Mouse (Mus musculus) limb, embryonic 15.5 days (tissue): ENCODE results near the gene Gm20388. TPM values are rescaled to one million over a fixed set of nuclear protein-coding genes. Genes with fewer than 3 reads are reported as not detected.
A peak's percentile ranks its signal among the peaks of the same experiment; 100 is the strongest.

Experiments used
- ATAC-seq: fragments of 200-750 bp; cut with Nextera tagmentation; 2 replicates; pipeline ENCODE4 v1.8.0; 2017; ENCODE audit warnings: low read depth, moderate TSS enrichment; ENCODE audit not compliant: insufficient number of reproducible peaks, low FRiP score, low TSS enrichment
- H3K27ac ChIP-seq: fragments of 300-500 bp; sonication (generic); 2 replicates; pipeline ENCODE4 v1.5.1; 2015; ENCODE audit warnings: moderate library complexity, mild to moderate bottlenecking, inconsistent platforms
- H3K27me3 ChIP-seq: fragments of 300-500 bp; sonication (generic); 2 replicates; pipeline ENCODE4 v1.6.1; 2015; ENCODE audit warnings: inconsistent platforms
- H3K36me3 ChIP-seq: fragments of 300-500 bp; sonication (generic); 2 replicates; pipeline ENCODE4 v1.6.1; 2015; ENCODE audit warnings: inconsistent platforms
- H3K4me1 ChIP-seq: fragments of 300-500 bp; sonication (generic); 2 replicates; pipeline ENCODE4 v1.6.1; 2015; ENCODE audit warnings: inconsistent platforms
- H3K4me2 ChIP-seq: fragments of 300-500 bp; sonication (generic); 2 replicates; pipeline ENCODE4 v1.6.1; 2015; ENCODE audit warnings: mild to moderate bottlenecking, inconsistent platforms
- H3K4me3 ChIP-seq: fragments of 300-500 bp; sonication (generic); 2 replicates; pipeline ENCODE4 v1.5.1; 2015; ENCODE audit warnings: mild to moderate bottlenecking, inconsistent platforms
- H3K9ac ChIP-seq: fragments of 300-500 bp; sonication (generic); 2 replicates; pipeline ENCODE4 v1.6.1; 2015; ENCODE audit warnings: inconsistent platforms
- H3K9me3 ChIP-seq: fragments of 300-500 bp; sonication (generic); 2 replicates; pipeline ENCODE4 v1.6.1; 2016; ENCODE audit warnings: inconsistent platforms
- WGBS: fragments of 180-500 bp; shearing (Covaris S2); methylation state at CpG from one replicate; pipeline ENCODE4 v1.1.7; 2015; 5-methylcytosine and 5-hydroxymethylcytosine counted together
- polyA plus RNA-seq: library from polyadenylated mRNA; unstranded; fragments of >200 nt; fragmentation: Nextera tagmentation; extraction: Ambion mirVana; gene quantifications from 2 replicates; pipeline ENCODE4 v1.2.1, GENCODE M21; 2015

Gm20388 gene
- polyA plus RNA-seq, 1 experiment from 2014 or later = 4.9 TPM

DNA sequence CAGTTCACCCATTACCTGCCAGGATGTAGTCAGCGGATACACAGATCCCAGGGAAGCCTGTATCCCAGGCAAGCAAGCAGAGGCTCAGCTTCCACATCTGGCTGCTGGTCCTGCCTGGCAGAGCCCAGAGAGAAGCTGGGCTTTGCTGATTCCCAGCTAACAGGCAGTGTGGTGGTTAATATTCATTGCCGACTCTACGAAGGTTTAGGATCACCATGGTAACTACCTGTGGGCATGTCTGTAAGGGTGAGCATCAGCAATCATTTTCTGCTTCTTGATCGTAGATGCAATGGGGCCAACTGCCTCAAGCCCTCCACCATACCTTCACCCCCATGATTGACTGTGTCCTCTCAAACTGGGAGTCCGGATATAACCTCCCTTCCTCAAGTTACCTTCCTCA lies 4283.4 kb downstream of the Gm20388 start:
- WGBS = 80% methylated on average over 5 of the region's 5 CpGs
- Histone ChIP-seq H3K9me3 (no peaks in the 10 kb centered on the region), H3K4me3 (no peak overlapping the region), H3K4me1 (peaks cover 28% of the 10 kb centered on the region), H3K36me3 (no peaks in the 10 kb centered on the region), H3K27ac (peak overlapping the region; percentile 63; the same call in 1 of the 2 replicates), H3K27me3 (0 out of 2 replicates have a peak, but pooled peaks cover 3% of the 10 kb centered on the region), H3K9ac (no peak overlapping the region), H3K4me2 (no peak overlapping the region)
- no peak for ATAC-seq

DNA sequence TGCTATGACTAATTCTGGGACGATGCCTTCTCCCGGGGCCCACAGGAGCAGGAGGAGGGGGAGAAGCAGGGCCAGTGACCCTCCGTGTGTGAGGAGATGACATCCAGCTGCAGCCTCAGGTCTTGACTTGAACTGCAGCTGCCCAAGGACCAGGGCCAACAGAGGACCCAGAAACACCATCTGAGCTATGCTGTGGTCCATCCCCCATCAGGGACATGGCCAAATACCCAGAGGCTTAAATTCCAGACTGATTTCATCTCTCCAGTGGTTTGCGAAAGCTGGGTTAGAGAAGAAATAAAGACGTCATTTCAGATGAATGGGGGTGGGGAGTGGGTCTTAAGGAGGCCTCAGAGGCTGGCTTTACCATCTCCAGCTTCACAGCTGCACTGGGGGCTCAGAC lies 4285.6 kb downstream of the Gm20388 start:
- 16% methylated on average over 5 of the region's 5 CpGs for WGBS
- no peak overlapping the region for H3K4me3 ChIP-seq
- H3K36me3 ChIP-seq = no peaks in the 10 kb centered on the region
- no peak overlapping the region for H3K9ac ChIP-seq
- H3K4me1 ChIP-seq = peaks cover 24% of the 10 kb centered on the region
- no peaks in the 10 kb centered on the region for H3K9me3 ChIP-seq
- H3K27ac ChIP-seq = no peak overlapping the region
- 0 out of 2 replicates have a peak, but pooled peaks cover 3% of the 10 kb centered on the region for H3K27me3 ChIP-seq
- H3K4me2 ChIP-seq = no peak overlapping the region
- ATAC-seq = 0 out of 2 replicates have a peak, but pooled peaks have one; percentile 44

DNA sequence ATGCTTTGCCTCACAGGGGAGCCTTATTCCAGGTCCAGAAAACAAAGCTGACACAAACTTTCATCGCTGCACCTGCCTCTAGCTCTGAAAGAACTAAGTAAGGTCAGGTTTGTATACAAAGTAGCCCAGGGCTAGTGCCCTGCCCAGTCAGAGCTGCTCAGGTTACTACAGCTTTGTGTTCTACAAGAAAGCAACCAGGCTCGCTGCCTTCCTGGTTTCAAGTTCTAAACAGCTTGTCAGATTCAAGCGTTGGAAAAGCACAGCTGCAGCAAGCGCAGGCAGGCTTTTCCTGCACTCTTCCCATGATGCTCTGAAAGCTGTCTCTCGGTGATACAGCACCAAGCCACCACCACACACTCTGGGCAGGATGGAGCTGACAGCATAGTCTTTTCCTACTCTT lies 4286.2 kb downstream of the Gm20388 start:
- no peak overlapping the region for H3K9ac ChIP-seq

DNA sequence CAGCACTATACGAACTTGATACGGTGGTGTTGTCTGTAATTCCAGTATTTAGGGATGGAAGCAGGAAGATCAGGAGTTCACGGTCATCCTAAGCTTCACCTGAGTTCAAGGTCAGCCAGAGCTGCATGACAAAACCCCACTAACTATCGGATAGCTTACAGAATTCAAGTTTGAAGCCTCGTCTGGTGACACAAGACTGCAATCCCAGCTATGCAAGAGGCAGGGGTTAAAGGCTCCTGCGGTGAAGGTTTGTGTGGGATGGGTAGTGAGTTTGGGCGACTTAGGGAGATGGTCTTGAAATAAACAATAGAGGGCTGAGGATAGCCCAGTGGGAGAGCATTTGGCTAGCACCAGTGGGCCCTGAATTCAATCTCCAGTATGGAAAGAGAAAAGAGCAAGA lies 4287.6 kb downstream of the Gm20388 start:
- ATAC-seq = no peak

More for the DNA sequence above, 4286.2 kb downstream of the Gm20388 start:
- H3K27me3 ChIP-seq = 0 out of 2 replicates have a peak, but pooled peaks cover 3% of the 10 kb centered on the region
- H3K4me2 ChIP-seq = no peak overlapping the region
- no peaks in the 10 kb centered on the region for H3K36me3 ChIP-seq
- H3K4me3 ChIP-seq = no peak overlapping the region
- H3K27ac ChIP-seq = no peak overlapping the region
- ATAC-seq = no peak
- H3K4me1 ChIP-seq = peaks cover 24% of the 10 kb centered on the region
- 32% methylated on average over 5 of the region's 5 CpGs for WGBS
- H3K9me3 ChIP-seq = no peaks in the 10 kb centered on the region

DNA sequence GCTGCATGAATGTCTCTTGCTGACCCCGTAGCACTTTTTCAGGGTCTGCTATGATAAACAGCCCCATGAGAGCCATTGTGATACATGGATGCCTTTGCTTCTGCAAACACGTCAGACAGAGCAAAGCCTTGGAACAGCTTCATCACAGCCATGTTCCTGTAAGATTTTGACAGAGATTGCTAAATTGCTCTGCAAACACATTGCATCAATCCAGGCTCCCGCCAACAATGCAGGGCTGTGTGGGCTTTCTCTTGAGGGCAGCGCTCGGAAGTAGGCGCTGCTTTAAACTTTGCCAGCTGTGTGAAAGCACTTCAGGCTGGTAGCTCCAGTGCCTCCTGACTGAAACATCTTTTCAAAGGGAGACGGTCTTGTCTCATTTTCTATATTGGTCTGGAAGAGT lies 4289.8 kb downstream of the Gm20388 start:
- Histone ChIP-seq H3K4me2 (no peak overlapping the region), H3K36me3 (no peaks in the 10 kb centered on the region), H3K4me1 (peaks cover 12% of the 10 kb centered on the region), H3K4me3 (no peak overlapping the region), H3K27me3 (0 out of 2 replicates have a peak, but pooled peaks cover 3% of the 10 kb centered on the region), H3K9me3 (no peaks in the 10 kb centered on the region), H3K9ac (no peak overlapping the region), H3K27ac (no peak overlapping the region)
- 54% methylated on average over 7 of the region's 7 CpGs for WGBS
- ATAC-seq = no peak

More for the DNA sequence above, 4287.6 kb downstream of the Gm20388 start:
- Histone ChIP-seq H3K27ac (no peak overlapping the region), H3K4me2 (no peak overlapping the region), H3K36me3 (no peaks in the 10 kb centered on the region), H3K4me3 (no peak overlapping the region), H3K9me3 (no peaks in the 10 kb centered on the region), H3K4me1 (peaks cover 14% of the 10 kb centered on the region), H3K27me3 (0 out of 2 replicates have a peak, but pooled peaks cover 3% of the 10 kb centered on the region), H3K9ac (no peak overlapping the region)
- WGBS = 85% methylated on average over 7 of the region's 7 CpGs

DNA sequence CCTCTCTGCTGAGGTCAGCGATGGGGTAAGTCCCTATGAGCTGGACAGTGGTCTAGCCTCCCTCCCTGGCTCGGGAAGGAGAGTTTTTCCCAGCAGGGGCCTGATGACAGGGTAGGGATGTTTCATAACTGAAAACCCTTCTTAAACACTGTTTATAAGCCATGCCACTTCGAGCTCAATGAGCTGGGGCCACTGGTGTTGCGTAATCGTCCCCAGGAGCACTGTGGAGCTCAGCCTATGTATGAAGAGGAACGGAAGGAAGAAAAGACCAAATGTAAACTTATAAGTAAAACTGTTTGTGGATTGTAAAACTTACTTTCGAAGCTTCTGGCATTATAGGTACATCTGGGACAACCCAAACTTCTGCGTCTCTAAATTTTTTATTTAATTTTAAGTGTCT lies 4291.1 kb downstream of the Gm20388 start:
- H3K27me3 ChIP-seq = 0 out of 2 replicates have a peak, but pooled peaks cover 3% of the 10 kb centered on the region
- H3K27ac ChIP-seq = no peak overlapping the region
- 71% methylated on average over 8 of the region's 8 CpGs for WGBS
- H3K9me3 ChIP-seq = no peaks in the 10 kb centered on the region
- H3K36me3 ChIP-seq = no peaks in the 10 kb centered on the region
- H3K4me3 ChIP-seq = no peak overlapping the region
- H3K4me2 ChIP-seq = no peak overlapping the region
- no peak for ATAC-seq
- H3K4me1 ChIP-seq = peaks cover 3% of the 10 kb centered on the region; the same call in 1 of the 2 replicates
- no peak overlapping the region for H3K9ac ChIP-seq

DNA sequence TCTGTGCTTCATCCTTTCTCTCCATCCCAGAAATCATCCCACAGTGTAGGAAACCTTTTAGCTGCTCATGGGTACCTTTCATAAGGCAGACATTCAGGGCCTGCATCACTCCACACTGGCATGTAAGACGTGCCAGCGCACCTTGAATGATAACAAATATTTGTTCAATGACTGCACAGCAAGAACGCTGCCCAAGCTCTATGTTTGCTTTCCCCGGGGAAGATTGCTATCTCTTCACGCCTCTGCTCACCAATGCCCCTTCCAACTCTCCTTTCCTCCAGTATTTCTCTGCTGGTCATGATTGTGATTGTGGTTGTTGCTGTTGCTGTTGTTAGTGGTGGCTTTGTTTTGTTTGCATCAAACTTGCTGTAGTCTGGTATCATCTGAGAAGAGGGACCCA lies 4292.3 kb downstream of the Gm20388 start:
- 87% methylated on average over 5 of the region's 5 CpGs for WGBS

DNA sequence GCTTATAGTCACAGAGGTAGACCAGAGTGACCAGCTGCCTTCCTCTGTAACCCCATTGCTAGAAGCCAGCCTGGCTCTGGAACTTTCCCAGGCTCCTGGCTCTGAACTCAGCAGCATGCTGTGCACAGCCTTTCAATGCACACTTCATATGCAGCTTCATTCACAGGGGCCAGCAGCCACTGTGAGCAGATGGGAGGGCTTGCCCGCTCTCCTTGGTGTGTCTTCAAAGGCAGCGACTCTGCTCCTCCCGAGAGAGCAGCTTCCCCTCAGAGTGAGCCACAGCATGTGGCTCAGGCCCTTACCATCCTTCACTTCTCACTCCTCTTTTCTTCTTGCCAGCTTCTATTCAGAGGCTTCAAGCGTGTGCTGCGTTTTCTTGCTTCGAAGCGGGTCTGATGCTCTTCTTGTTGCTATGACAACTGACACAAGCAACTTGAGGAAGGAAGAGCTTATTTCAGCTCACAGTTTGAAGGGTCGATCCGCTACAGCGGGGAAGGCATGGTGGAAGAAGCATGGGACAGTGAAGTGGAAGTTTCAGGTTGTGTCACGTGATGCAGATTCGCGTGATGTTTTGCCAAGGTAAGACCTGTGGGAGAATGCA lies 4293.5 kb downstream of the Gm20388 start:
- no peak for ATAC-seq
- 87% methylated on average over 13 of the region's 13 CpGs for WGBS
- Histone ChIP-seq H3K9ac (no peak overlapping the region), H3K27ac (no peak overlapping the region), H3K36me3 (no peaks in the 10 kb centered on the region), H3K4me1 (no peaks in the 10 kb centered on the region), H3K27me3 (no peaks in the 10 kb centered on the region), H3K9me3 (no peaks in the 10 kb centered on the region), H3K4me2 (no peak overlapping the region), H3K4me3 (no peak overlapping the region)

More for the DNA sequence above, 4292.3 kb downstream of the Gm20388 start:
- Histone ChIP-seq H3K4me3 (no peak overlapping the region), H3K36me3 (no peaks in the 10 kb centered on the region), H3K4me1 (no peaks in the 10 kb centered on the region), H3K27me3 (0 out of 2 replicates have a peak, but pooled peaks cover 3% of the 10 kb centered on the region), H3K4me2 (no peak overlapping the region), H3K9me3 (no peaks in the 10 kb centered on the region), H3K9ac (no peak overlapping the region), H3K27ac (no peak overlapping the region)
- ATAC-seq = no peak

DNA sequence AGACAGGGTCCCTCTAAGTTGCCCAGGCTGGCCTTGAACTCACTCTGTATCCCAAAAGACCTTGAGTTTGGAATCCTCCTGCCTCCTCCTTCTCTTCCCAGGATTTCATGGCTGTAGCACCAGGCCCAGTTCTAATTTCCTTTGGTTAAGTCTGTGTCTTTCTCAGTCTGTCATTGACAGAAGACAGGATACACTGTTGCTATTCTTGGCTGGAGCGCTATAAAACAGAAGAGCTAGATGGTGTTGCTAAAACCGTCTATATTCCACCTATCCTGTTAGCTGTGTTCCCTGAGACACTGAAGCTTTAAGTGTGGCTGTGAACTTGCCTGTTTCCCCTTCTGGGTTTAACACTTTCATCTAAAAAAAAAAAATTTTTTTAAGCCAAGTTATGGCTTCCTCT lies 4301.5 kb downstream of the Gm20388 start:
- WGBS = 47% methylated on average over 2 of the region's 2 CpGs
- Histone ChIP-seq H3K27ac (no peak overlapping the region), H3K4me1 (no peaks in the 10 kb centered on the region), H3K9me3 (no peaks in the 10 kb centered on the region), H3K4me3 (no peak overlapping the region), H3K9ac (no peak overlapping the region), H3K4me2 (no peak overlapping the region), H3K36me3 (no peaks in the 10 kb centered on the region), H3K27me3 (no peaks in the 10 kb centered on the region)
- no peak for ATAC-seq

DNA sequence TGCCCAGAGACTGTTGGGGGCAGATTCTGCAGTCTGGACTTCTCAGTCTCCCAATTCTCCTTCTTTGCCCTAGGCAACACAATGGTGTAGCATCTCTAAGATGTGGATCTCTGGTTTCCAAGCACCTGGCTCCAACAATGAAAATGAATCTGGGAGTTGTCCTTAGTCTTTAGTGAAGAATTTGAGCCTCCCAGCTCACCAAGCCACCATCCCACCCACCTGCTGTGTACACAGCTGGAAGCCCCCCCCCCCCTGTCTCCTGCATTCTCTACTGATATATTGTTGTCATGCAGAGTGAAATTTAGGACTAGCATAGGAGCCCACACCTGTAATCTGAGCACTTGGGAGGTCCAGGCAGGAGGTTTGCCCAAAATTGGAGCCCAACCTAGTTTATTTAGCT lies 4306.3 kb downstream of the Gm20388 start:
- peaks cover 3% of the 10 kb centered on the region; the same call in 1 of the 2 replicates for H3K4me1 ChIP-seq
- H3K4me2 ChIP-seq = no peak overlapping the region
- H3K27ac ChIP-seq = no peak overlapping the region
- H3K9me3 ChIP-seq = no peaks in the 10 kb centered on the region
- no peaks in the 10 kb centered on the region for H3K36me3 ChIP-seq
- no peak for ATAC-seq
- no peak overlapping the region for H3K9ac ChIP-seq
- no peaks in the 10 kb centered on the region for H3K27me3 ChIP-seq
- H3K4me3 ChIP-seq = no peak overlapping the region

DNA sequence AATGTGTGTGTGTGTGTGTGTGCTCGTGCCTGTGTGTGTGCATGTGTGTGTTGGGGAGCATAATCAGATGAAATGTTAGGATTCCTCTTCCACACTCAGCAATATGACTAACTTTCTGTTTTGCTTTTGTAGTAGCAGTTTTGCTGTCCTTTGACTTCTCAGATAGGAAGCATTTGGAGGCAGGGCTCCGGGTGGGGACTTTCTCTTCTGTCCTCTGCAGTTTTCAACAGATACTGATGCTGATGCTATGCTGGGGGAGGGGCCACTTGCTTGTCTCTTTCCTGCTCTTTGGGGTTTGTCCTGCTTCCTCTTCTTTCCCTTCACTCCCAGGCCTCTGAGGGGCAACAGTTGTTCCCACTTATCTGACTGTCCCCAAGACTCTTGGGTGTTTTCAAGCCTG lies 4319.2 kb downstream of the Gm20388 start:
- WGBS = 72% methylated on average over 2 of the region's 2 CpGs
- no peak overlapping the region for H3K27ac ChIP-seq
- H3K27me3 ChIP-seq = no peaks in the 10 kb centered on the region
- H3K9ac ChIP-seq = no peak overlapping the region
- H3K9me3 ChIP-seq = no peaks in the 10 kb centered on the region
- H3K4me2 ChIP-seq = no peak overlapping the region
- ATAC-seq = no peak
- no peak overlapping the region for H3K4me3 ChIP-seq
- no peaks in the 10 kb centered on the region for H3K36me3 ChIP-seq
- H3K4me1 ChIP-seq = peaks cover 22% of the 10 kb centered on the region

DNA sequence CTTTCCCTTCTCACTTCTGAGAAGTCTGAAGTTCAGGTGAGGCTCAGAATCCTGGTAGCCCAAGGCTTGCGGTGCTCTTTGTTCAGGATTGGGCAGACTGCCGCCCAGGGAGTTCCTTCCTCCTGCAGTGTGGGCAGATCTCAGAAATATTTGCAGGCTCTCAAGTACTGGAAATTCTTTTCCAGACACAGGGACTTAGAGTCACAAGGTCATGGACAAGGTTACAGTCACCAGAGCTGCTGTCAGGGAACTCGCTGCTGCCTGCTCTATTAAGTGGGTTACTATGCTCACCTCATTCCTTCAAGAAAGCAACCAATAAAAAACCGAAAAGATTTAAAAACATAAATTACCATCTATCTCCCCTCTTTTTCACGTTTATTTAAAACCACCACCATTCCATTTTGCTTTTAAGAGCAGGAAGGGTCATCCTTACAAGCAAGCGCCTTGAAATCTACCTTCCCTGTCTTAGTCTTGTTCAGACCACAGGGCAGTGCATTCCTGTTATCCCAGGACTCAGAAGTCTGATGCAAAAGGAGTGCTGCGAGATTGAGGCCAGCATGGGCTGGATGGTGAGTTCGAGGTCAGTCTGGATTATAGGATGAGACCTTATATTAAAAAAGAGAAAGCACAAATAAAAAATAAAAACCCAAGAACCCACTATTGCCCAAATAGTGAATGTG lies 4320.0 kb downstream of the Gm20388 start:
- H3K4me3 ChIP-seq = peak overlapping the region; percentile 90
- peaks cover 26% of the 10 kb centered on the region for H3K4me1 ChIP-seq
- H3K4me2 ChIP-seq = peak overlapping the region; percentile 93
- WGBS = 55% methylated on average over 8 of the region's 8 CpGs
- H3K9me3 ChIP-seq = no peaks in the 10 kb centered on the region
- H3K27ac ChIP-seq = no peak overlapping the region
- H3K9ac ChIP-seq = no peak overlapping the region; the same call in 1 of the 2 replicates
- H3K27me3 ChIP-seq = no peaks in the 10 kb centered on the region
- no peaks in the 10 kb centered on the region for H3K36me3 ChIP-seq
- ATAC-seq = no peak
